Mouse (Mus musculus): ENCODE data around the gene Tex19.2.

Tex19.2 gene

GRCm38 (mm10) chr11:121143325-121144015 is 25.0 kb upstream of the Tex19.2 start:
- H3K27me3 ChIP-seq (ENCODE audit: insufficient read depth, low read length), result peaks cover 36% of the 10 kb centered on the region
- peaks cover 32% of the 10 kb centered on the region for H3K4me1 ChIP-seq (replicated peaks; ENCODE audit: low read depth, low read length)
- peaks cover 3% of the 10 kb centered on the region; the same call in 1 of the 2 replicates for H3K9me3 ChIP-seq (ENCODE audit: low read length)
- no peak overlapping the region for H3K4me3 ChIP-seq (replicated peaks; ENCODE audit: low read length)
- no peak for TF ChIP-seq NANOG (IDR thresholded peaks at IDR 0.05; ENCODE audit: borderline replicate concordance, low read length)
- no peak for TF ChIP-seq CTCF (conservative IDR thresholded peaks at IDR 0.05; ENCODE audit: low read length)
- TF ChIP-seq POU5F1 (IDR thresholded peaks at IDR 0.05; ENCODE audit: borderline replicate concordance, low read length), result no peak
- H3K36me3 ChIP-seq (ENCODE audit: insufficient read depth, low read length), result peaks cover 18% of the 10 kb centered on the region

- Histone ChIP-seq H3K36me3 (ENCODE audit: insufficient read depth, low read length) (no peaks in the 10 kb centered on the region), H3K27me3 (ENCODE audit: insufficient read depth, low read length) (peaks cover 28% of the 10 kb centered on the region), H3K4me1 (replicated peaks; ENCODE audit: low read depth, low read length) (peaks cover 19% of the 10 kb centered on the region), H3K9me3 (ENCODE audit: low read length) (no peaks in the 10 kb centered on the region), H3K4me3 (replicated peaks; ENCODE audit: low read length) (no peak overlapping the region)
- TF ChIP-seq POU5F1 (IDR thresholded peaks at IDR 0.05; ENCODE audit: borderline replicate concordance, low read length), result no peak
- no peak for TF ChIP-seq NANOG (IDR thresholded peaks at IDR 0.05; ENCODE audit: borderline replicate concordance, low read length)
- TF ChIP-seq CTCF (conservative IDR thresholded peaks at IDR 0.05; ENCODE audit: low read length), result no peak
These were observed 20.3 kb upstream of the Tex19.2 start for GRCm38 (mm10) chr11:121138732-121139131.

- Histone ChIP-seq H3K27me3 (ENCODE audit: insufficient read depth, low read length) (peaks cover 23% of the 10 kb centered on the region), H3K9me3 (ENCODE audit: low read length) (no peaks in the 10 kb centered on the region), H3K4me1 (replicated peaks; ENCODE audit: low read depth, low read length) (peaks cover 19% of the 10 kb centered on the region), H3K36me3 (ENCODE audit: insufficient read depth, low read length) (no peaks in the 10 kb centered on the region), H3K4me3 (replicated peaks; ENCODE audit: low read length) (no peak overlapping the region)
- TF ChIP-seq CTCF (conservative IDR thresholded peaks at IDR 0.05; ENCODE audit: low read length), result no peak
- no peak for TF ChIP-seq POU5F1 (IDR thresholded peaks at IDR 0.05; ENCODE audit: borderline replicate concordance, low read length)
- TF ChIP-seq NANOG (IDR thresholded peaks at IDR 0.05; ENCODE audit: borderline replicate concordance, low read length), result no peak
These were observed 19.2 kb upstream of the Tex19.2 start for GRCm38 (mm10) chr11:121137682-121138081.

GRCm38 (mm10) chr11:121134600-121134999 is 16.1 kb upstream of the Tex19.2 start:
- H3K9me3 ChIP-seq (ENCODE audit: low read length), result no peaks in the 10 kb centered on the region
- H3K36me3 ChIP-seq (ENCODE audit: insufficient read depth, low read length), result no peaks in the 10 kb centered on the region
- no peak for TF ChIP-seq NANOG (IDR thresholded peaks at IDR 0.05; ENCODE audit: borderline replicate concordance, low read length)
- TF ChIP-seq CTCF (conservative IDR thresholded peaks at IDR 0.05; ENCODE audit: low read length), result no peak
- TF ChIP-seq POU5F1 (IDR thresholded peaks at IDR 0.05; ENCODE audit: borderline replicate concordance, low read length), result no peak
- H3K4me3 ChIP-seq (replicated peaks; ENCODE audit: low read length), result no peak overlapping the region
- peaks cover 19% of the 10 kb centered on the region for H3K27me3 ChIP-seq (ENCODE audit: insufficient read depth, low read length)
- H3K4me1 ChIP-seq (replicated peaks; ENCODE audit: low read depth, low read length), result peaks cover 15% of the 10 kb centered on the region

- Histone ChIP-seq H3K9me3 (ENCODE audit: low read length) (no peaks in the 10 kb centered on the region), H3K27me3 (ENCODE audit: insufficient read depth, low read length) (no peaks in the 10 kb centered on the region; the same call in 1 of the 2 replicates), H3K4me1 (replicated peaks; ENCODE audit: low read depth, low read length) (no peaks in the 10 kb centered on the region), H3K4me3 (replicated peaks; ENCODE audit: low read length) (no peak overlapping the region), H3K36me3 (ENCODE audit: insufficient read depth, low read length) (no peaks in the 10 kb centered on the region)
- TF ChIP-seq CTCF (conservative IDR thresholded peaks at IDR 0.05; ENCODE audit: low read length), result no peak
- TF ChIP-seq POU5F1 (IDR thresholded peaks at IDR 0.05; ENCODE audit: borderline replicate concordance, low read length), result no peak
- TF ChIP-seq NANOG (IDR thresholded peaks at IDR 0.05; ENCODE audit: borderline replicate concordance, low read length), result no peak
These were observed 11.1 kb upstream of the Tex19.2 start for GRCm38 (mm10) chr11:121129616-121130015.

GRCm38 (mm10) chr11:121127441-121127840 is 9.0 kb upstream of the Tex19.2 start:
- Histone ChIP-seq H3K4me3 (replicated peaks; ENCODE audit: low read length) (no peak overlapping the region), H3K36me3 (ENCODE audit: insufficient read depth, low read length) (no peaks in the 10 kb centered on the region), H3K4me1 (replicated peaks; ENCODE audit: low read depth, low read length) (no peaks in the 10 kb centered on the region), H3K27me3 (ENCODE audit: insufficient read depth, low read length) (no peaks in the 10 kb centered on the region; the same call in 1 of the 2 replicates), H3K9me3 (ENCODE audit: low read length) (no peaks in the 10 kb centered on the region)
- TF ChIP-seq NANOG (IDR thresholded peaks at IDR 0.05; ENCODE audit: borderline replicate concordance, low read length), result no peak
- no peak for TF ChIP-seq POU5F1 (IDR thresholded peaks at IDR 0.05; ENCODE audit: borderline replicate concordance, low read length)
- no peak for TF ChIP-seq CTCF (conservative IDR thresholded peaks at IDR 0.05; ENCODE audit: low read length)

GRCm38 (mm10) chr11:121126395-121126794 is 7.9 kb upstream of the Tex19.2 start:
- H3K36me3 ChIP-seq (ENCODE audit: insufficient read depth, low read length), result no peaks in the 10 kb centered on the region
- TF ChIP-seq CTCF (conservative IDR thresholded peaks at IDR 0.05; ENCODE audit: low read length) (peak; percentile 89), NANOG (IDR thresholded peaks at IDR 0.05; ENCODE audit: borderline replicate concordance, low read length) (no peak)
- no peaks in the 10 kb centered on the region for H3K9me3 ChIP-seq (ENCODE audit: low read length)
- H3K4me3 ChIP-seq (replicated peaks; ENCODE audit: low read length), result no peak overlapping the region
- H3K27me3 ChIP-seq (ENCODE audit: insufficient read depth, low read length), result no peaks in the 10 kb centered on the region; the same call in 1 of the 2 replicates
- H3K4me1 ChIP-seq (replicated peaks; ENCODE audit: low read depth, low read length), result no peaks in the 10 kb centered on the region

GRCm38 (mm10) chr11:121125522-121126172 is 7.2 kb upstream of the Tex19.2 start:
- TF ChIP-seq CTCF (conservative IDR thresholded peaks at IDR 0.05; ENCODE audit: low read length), result no peak
- TF ChIP-seq NANOG (IDR thresholded peaks at IDR 0.05; ENCODE audit: borderline replicate concordance, low read length), result no peak
- no peak for TF ChIP-seq POU5F1 (IDR thresholded peaks at IDR 0.05; ENCODE audit: borderline replicate concordance, low read length)

More at GRCm38 (mm10) chr11:121125522-121126172, 7.2 kb upstream of the Tex19.2 start:
- H3K4me3 ChIP-seq (replicated peaks; ENCODE audit: low read length), result no peak overlapping the region
- no peaks in the 10 kb centered on the region; the same call in 1 of the 2 replicates for H3K27me3 ChIP-seq (ENCODE audit: insufficient read depth, low read length)
- H3K36me3 ChIP-seq (ENCODE audit: insufficient read depth, low read length), result no peaks in the 10 kb centered on the region
- H3K9me3 ChIP-seq (ENCODE audit: low read length), result no peaks in the 10 kb centered on the region
- H3K4me1 ChIP-seq (replicated peaks; ENCODE audit: low read depth, low read length), result no peaks in the 10 kb centered on the region

Data from E14TG2a.4 (cell line).